Mouse (Mus musculus) splenic B cell, adult 2 months (primary cell): Measurements from ENCODE around the gene Zfp281.

Source experiments
- DNase-seq: peaks from one replicate; pipeline ENCODE4 v3.0.0-alpha.2; 2011; ENCODE audit warnings: low read depth, low spot score
- H3K27me3 ChIP-seq: 2 replicates; pipeline ENCODE4 v1.6.1; 2012; ENCODE audit warnings: mild to moderate bottlenecking, low read length, moderate library complexity, mixed read lengths; ENCODE audit not compliant: control insufficient read depth, poor library complexity, insufficient read depth, severe bottlenecking
- H3K36me3 ChIP-seq: 2 replicates; pipeline ENCODE4 v1.6.1; 2012; ENCODE audit warnings: mild to moderate bottlenecking, low read length, moderate library complexity, mixed read lengths; ENCODE audit not compliant: control insufficient read depth, poor library complexity, insufficient read depth, severe bottlenecking

Gene Zfp281

GRCm38 (mm10) chr1:136632891-136633290, 8.2 kb downstream of the Zfp281 start:
- no peak for DNase-seq
- H3K36me3 ChIP-seq: no peaks in the 10 kb centered on the region
- no peaks in the 10 kb centered on the region for H3K27me3 ChIP-seq

GRCm38 (mm10) chr1:136635644-136636043, 10.9 kb downstream of the Zfp281 start:
- no peak for DNase-seq
- no peaks in the 10 kb centered on the region for H3K36me3 ChIP-seq
- H3K27me3 ChIP-seq: no peaks in the 10 kb centered on the region

GRCm38 (mm10) chr1:136636946-136637345, 12.2 kb downstream of the Zfp281 start:
- Histone ChIP-seq H3K36me3 (no peaks in the 10 kb centered on the region), H3K27me3 (no peaks in the 10 kb centered on the region)
- peak; percentile 15 for DNase-seq

GRCm38 (mm10) chr1:136637696-136638095, 13.0 kb downstream of the Zfp281 start:
- no peak for DNase-seq
- no peaks in the 10 kb centered on the region for H3K36me3 ChIP-seq
- H3K27me3 ChIP-seq: no peaks in the 10 kb centered on the region

- no peak for DNase-seq
- H3K36me3 ChIP-seq: no peaks in the 10 kb centered on the region
- H3K27me3 ChIP-seq: no peaks in the 10 kb centered on the region
Measured at GRCm38 (mm10) chr1:136638211-136638610, 13.5 kb downstream of the Zfp281 start.

- no peaks in the 10 kb centered on the region for H3K36me3 ChIP-seq
- DNase-seq: no peak
- no peaks in the 10 kb centered on the region for H3K27me3 ChIP-seq
Measured at GRCm38 (mm10) chr1:136638699-136639098, 14.0 kb downstream of the Zfp281 start.

GRCm38 (mm10) chr1:136639221-136639620, 14.5 kb downstream of the Zfp281 start:
- DNase-seq: no peak
- no peaks in the 10 kb centered on the region for H3K36me3 ChIP-seq

GRCm38 (mm10) chr1:136642701-136643100, 18.0 kb downstream of the Zfp281 start:
- DNase-seq: no peak
- H3K36me3 ChIP-seq: no peaks in the 10 kb centered on the region
- H3K27me3 ChIP-seq: no peaks in the 10 kb centered on the region

More at GRCm38 (mm10) chr1:136639221-136639620, 14.5 kb downstream of the Zfp281 start:
- no peaks in the 10 kb centered on the region for H3K27me3 ChIP-seq

GRCm38 (mm10) chr1:136644486-136644885, 19.8 kb downstream of the Zfp281 start:
- Histone ChIP-seq H3K27me3 (no peaks in the 10 kb centered on the region), H3K36me3 (no peaks in the 10 kb centered on the region)
- DNase-seq: no peak

GRCm38 (mm10) chr1:136645849-136646625, 21.3 kb downstream of the Zfp281 start:
- DNase-seq: no peak
- Histone ChIP-seq H3K36me3 (no peaks in the 10 kb centered on the region), H3K27me3 (no peaks in the 10 kb centered on the region)

GRCm38 (mm10) chr1:136652066-136652465, 27.4 kb downstream of the Zfp281 start:
- DNase-seq: no peak
- H3K27me3 ChIP-seq: no peaks in the 10 kb centered on the region
- H3K36me3 ChIP-seq: no peaks in the 10 kb centered on the region

GRCm38 (mm10) chr1:136653526-136653925, 28.8 kb downstream of the Zfp281 start:
- Histone ChIP-seq H3K36me3 (no peaks in the 10 kb centered on the region), H3K27me3 (no peaks in the 10 kb centered on the region)
- no peak for DNase-seq

GRCm38 (mm10) chr1:136654385-136654784, 29.7 kb downstream of the Zfp281 start:
- no peak for DNase-seq
- Histone ChIP-seq H3K36me3 (no peaks in the 10 kb centered on the region), H3K27me3 (no peaks in the 10 kb centered on the region)

GRCm38 (mm10) chr1:136656619-136657018, 31.9 kb downstream of the Zfp281 start:
- no peaks in the 10 kb centered on the region for H3K36me3 ChIP-seq
- no peaks in the 10 kb centered on the region for H3K27me3 ChIP-seq
- no peak for DNase-seq

- no peak for DNase-seq
- H3K27me3 ChIP-seq: no peaks in the 10 kb centered on the region
- H3K36me3 ChIP-seq: no peaks in the 10 kb centered on the region
Measured at GRCm38 (mm10) chr1:136658456-136659227, 33.9 kb downstream of the Zfp281 start.
